Mouse (Mus musculus) CH12.LX (cell line): ENCODE data around the gene Zmpste24. TPM values are rescaled to one million over a fixed set of nuclear protein-coding genes. Genes with fewer than 3 reads are reported as not detected.

Experiments used
- DNase-seq: peaks from one replicate; pipeline ENCODE4 v3.0.0-alpha.2; 2013; ENCODE audit errors: extremely low read depth
- H3K27ac ChIP-seq: 2 replicates; pipeline ENCODE4 v1.5.1; 2012; ENCODE audit warnings: low read depth, mild to moderate bottlenecking, control low read depth, moderate library complexity; ENCODE audit not compliant: insufficient read depth
- H3K27me3 ChIP-seq: replicated peaks from 2 replicates; pipeline ENCODE3; 2012; ENCODE audit warnings: inconsistent platforms
- H3K36me3 ChIP-seq, 2 experiments: replicated peaks in 1 of 2; 2 replicates each; pipeline versions ENCODE3 to v1.6.1; 2012; ENCODE audit warnings: inconsistent platforms in 1 of 2, low read length in 1 of 2, mild to moderate bottlenecking in 1 of 2, mixed read lengths in 1 of 2, moderate library complexity in 1 of 2; ENCODE audit not compliant: control insufficient read depth in 1 of 2, insufficient read depth in 1 of 2
- H3K4me1 ChIP-seq, 2 experiments: 2 replicates each; pipeline ENCODE4 v1.6.1; 2012; ENCODE audit warnings: inconsistent platforms in 1 of 2, moderate library complexity in 1 of 2; ENCODE audit not compliant: insufficient read depth in 2 of 2, control insufficient read depth in 1 of 2
- H3K4me2 ChIP-seq: 2 replicates; pipeline ENCODE4 v1.6.1; 2012; ENCODE audit warnings: low read depth, mild to moderate bottlenecking, control low read depth; ENCODE audit not compliant: poor library complexity, insufficient read depth, severe bottlenecking
- H3K4me3 ChIP-seq, 3 experiments: fragments of 150-350 bp in 1 of 3; sonication (generic) in 1 of 3; replicated peaks in 1 of 3; 2 replicates each; pipeline versions ENCODE3 to v1.5.1; 2011 to 2012; ENCODE audit warnings: low read depth in 2 of 3, low read length in 2 of 3, mild to moderate bottlenecking in 2 of 3, moderate library complexity in 2 of 3, control low read depth in 1 of 3, improper control_type of control experiment in 1 of 3, inconsistent platforms in 1 of 3, mixed read lengths in 1 of 3; ENCODE audit not compliant: poor library complexity in 1 of 3
- H3K79me2 ChIP-seq: replicated peaks from 2 replicates; pipeline ENCODE4 v1.6.1; 2012; ENCODE audit warnings: mild to moderate bottlenecking, moderate library complexity; ENCODE audit not compliant: control insufficient read depth, poor library complexity, insufficient read depth, severe bottlenecking; ENCODE audit errors: extremely low read depth
- H3K9ac ChIP-seq: 2 replicates; pipeline ENCODE4 v1.6.1; 2012; ENCODE audit warnings: low read depth, mild to moderate bottlenecking, control low read depth, moderate library complexity; ENCODE audit not compliant: insufficient read depth
- H3K9me3 ChIP-seq: replicated peaks from 2 replicates; pipeline ENCODE3; 2012; ENCODE audit warnings: low read length, inconsistent platforms, mixed read lengths
- BHLHE40 ChIP-seq: IDR thresholded peaks from 2 replicates; pipeline ENCODE4 v1.6.1; 2011; ENCODE audit warnings: mild to moderate bottlenecking, low read depth, low read length, improper control_type of control experiment
- CTCF ChIP-seq, 2 experiments: IDR thresholded peaks in 1 of 2; conservative IDR thresholded peaks in 1 of 2; 2 replicates each; pipeline ENCODE4 v1.5.1; 2011 to 2012; ENCODE audit warnings: low read depth in 2 of 2, low read length in 2 of 2, improper control_type of control experiment in 1 of 2, inconsistent platforms in 1 of 2, mild to moderate bottlenecking in 1 of 2, moderate library complexity in 1 of 2
- E2F4 ChIP-seq: IDR thresholded peaks from 2 replicates; pipeline ENCODE4 v1.6.1; 2011; ENCODE audit warnings: low read depth, low read length, improper control_type of control experiment; ENCODE audit not compliant: insufficient replicate concordance
- EP300 ChIP-seq: IDR thresholded peaks from 2 replicates; pipeline ENCODE4 v1.6.1; 2011; ENCODE audit warnings: low read length, improper control_type of control experiment
- ETS1 ChIP-seq: conservative IDR thresholded peaks from 2 replicates; pipeline ENCODE4 v1.6.1; 2012; ENCODE audit warnings: low read depth, mild to moderate bottlenecking, inconsistent platforms, low read length, improper control_type of control experiment, moderate library complexity
- IRF4 ChIP-seq: IDR thresholded peaks from 2 replicates; pipeline ENCODE4 v1.6.1; 2014; ENCODE audit warnings: low read depth, mild to moderate bottlenecking, inconsistent platforms, low read length, improper control_type of control experiment
- JUN ChIP-seq: IDR thresholded peaks from 2 replicates; pipeline ENCODE4 v1.6.1; 2011; ENCODE audit warnings: low read depth, mild to moderate bottlenecking, low read length, improper control_type of control experiment, moderate library complexity; ENCODE audit not compliant: insufficient read depth
- MAX ChIP-seq: IDR thresholded peaks from 2 replicates; pipeline ENCODE4 v1.6.1; 2011; ENCODE audit warnings: low read length, improper control_type of control experiment
- MAZ ChIP-seq: IDR thresholded peaks from 2 replicates; pipeline ENCODE4 v1.6.1; 2012; ENCODE audit warnings: low read depth, mild to moderate bottlenecking, inconsistent platforms, low read length, improper control_type of control experiment, moderate library complexity
- NRF1 ChIP-seq: IDR thresholded peaks from 2 replicates; pipeline ENCODE4 v1.6.1; 2014; ENCODE audit warnings: low read depth, mild to moderate bottlenecking, inconsistent platforms, low read length, improper control_type of control experiment, moderate library complexity
- POLR2A ChIP-seq: IDR thresholded peaks from 2 replicates; pipeline ENCODE4 v1.6.1; 2011; ENCODE audit warnings: low read depth, mild to moderate bottlenecking, improper control_type of control experiment, low read length
- RAD21 ChIP-seq: IDR thresholded peaks from 2 replicates; pipeline ENCODE4 v1.6.1; 2011; ENCODE audit warnings: low read depth, mild to moderate bottlenecking, low read length, improper control_type of control experiment, moderate library complexity
- SMC3 ChIP-seq: IDR thresholded peaks from 2 replicates; pipeline ENCODE4 v1.6.1; 2011; ENCODE audit warnings: low read depth, low read length, improper control_type of control experiment
- TBP ChIP-seq: conservative IDR thresholded peaks from 2 replicates; pipeline ENCODE4 v1.6.1; 2011; ENCODE audit warnings: low read depth, low read length, improper control_type of control experiment
- TCF12 ChIP-seq: IDR thresholded peaks from 2 replicates; pipeline ENCODE4 v1.6.1; 2014; ENCODE audit warnings: low read depth, mild to moderate bottlenecking, inconsistent platforms, low read length, improper control_type of control experiment
- ZC3H11A ChIP-seq: IDR thresholded peaks from 2 replicates; pipeline ENCODE4 v1.6.1; 2012; ENCODE audit warnings: low read depth, mild to moderate bottlenecking, inconsistent platforms, low read length, improper control_type of control experiment
- ZKSCAN1 ChIP-seq: IDR thresholded peaks from 2 replicates; pipeline ENCODE4 v1.6.1; 2012; ENCODE audit warnings: low read depth, inconsistent platforms, low read length, improper control_type of control experiment, borderline replicate concordance
- ZNF384 ChIP-seq: IDR thresholded peaks from 2 replicates; pipeline ENCODE4 v1.6.1; 2012; ENCODE audit warnings: low read depth, low read length, improper control_type of control experiment, inconsistent platforms
- dilution Hi-C: fragments of 300-500 bp; cut with MboI; formaldehyde crosslinking; loops from 2 replicates; pipeline ENCODE4 v1.14.3; 2020; ENCODE audit warnings: low sequenced_read_pairs; ENCODE audit not compliant: extremely low pct_unique_long_range_greater_than_20kb, extremely low pct_ligation_motif_present
- in situ Hi-C: fragments of 300-500 bp; cut with MboI; formaldehyde crosslinking; loops from 3 replicates; pipeline ENCODE4 v1.14.3; 2019; ENCODE audit warnings: low sequenced_read_pairs, low pct_ligation_motif_present, low pct_unique_long_range_greater_than_20kb, mixed read lengths
- polyA plus RNA-seq: library from polyadenylated mRNA; unstranded; fragments of >175 nt; gene quantifications from 2 replicates; pipeline ENCODE4 v1.2.1, GENCODE M21; 2012; ENCODE audit warnings: low read depth; ENCODE audit not compliant: insufficient read length
- total RNA-seq, 2 experiments: library from RNA; depleted of rRNA; stranded (reverse); fragments of 300-350 nt in 1 of 2; fragments of >200 nt in 1 of 2; gene quantifications; 2 replicates each; pipeline ENCODE4 v1.2.3; 2012 to 2014

Gene Zmpste24
- total and polyA plus RNA-seq, 3 experiments = 22.3 to 59.1 (median 55.7) TPM

DNA sequence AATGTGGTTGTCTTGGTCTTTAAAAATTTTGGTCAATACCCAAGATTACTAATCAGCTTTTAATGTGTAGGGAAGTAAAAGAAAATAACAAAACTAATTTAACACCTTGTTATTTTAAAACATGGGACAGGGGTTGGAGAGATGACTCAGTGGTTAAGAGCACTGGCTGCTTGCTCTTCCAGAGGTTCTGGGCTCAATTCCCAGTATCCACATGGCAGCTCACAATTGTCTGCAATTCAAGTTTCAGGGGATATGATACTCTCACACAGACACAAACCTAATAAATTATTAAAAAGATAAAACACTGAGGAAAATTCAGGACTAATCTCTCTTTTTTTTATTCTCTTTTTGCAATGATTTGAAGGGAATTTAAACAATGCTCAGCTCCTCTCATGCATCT lies 13.5 kb downstream of the Zmpste24 start:
- dilution Hi-C loops = no loop called here
- DNase-seq = no peak
- H3K4me2 ChIP-seq = no peak overlapping the region
- H3K27me3 ChIP-seq = no peaks in the 10 kb centered on the region
- TF ChIP-seq BHLHE40 (no peak), ZC3H11A (no peak), IRF4 (no peak), TCF12 (no peak), ZNF384 (no peak), ETS1 (no peak), NRF1 (no peak)
- H3K27ac ChIP-seq = no peak overlapping the region
- H3K79me2 ChIP-seq = no peaks in the 10 kb centered on the region
- H3K9ac ChIP-seq = no peak overlapping the region
- peaks cover 54 to 89% of the 10 kb centered on the region in 2 experiments for H3K36me3 ChIP-seq
- H3K4me3 ChIP-seq = no peak overlapping the region
- no peaks in the 10 kb centered on the region for H3K9me3 ChIP-seq
- in situ Hi-C loops = no loop called here
- H3K4me1 ChIP-seq = no peaks in the 10 kb centered on the region

DNA sequence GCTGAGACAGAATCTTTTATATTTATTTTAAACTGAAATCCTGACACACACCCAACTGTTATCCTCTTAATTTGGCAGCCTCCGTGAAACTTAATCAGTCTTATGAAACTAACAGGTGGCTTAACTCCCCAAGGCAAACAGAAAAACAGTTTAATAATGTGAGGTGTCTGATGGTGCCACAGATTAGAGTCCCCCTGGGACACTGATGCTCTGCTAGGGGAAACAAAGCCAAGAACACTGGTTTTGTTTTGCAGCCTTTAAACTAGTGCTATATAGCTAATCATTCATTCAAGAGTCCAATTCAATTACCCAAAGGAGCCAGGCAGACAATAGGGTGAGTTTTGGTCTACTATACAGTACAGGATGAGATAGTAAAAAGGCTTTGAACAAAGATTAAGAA lies 17.6 kb downstream of the Zmpste24 start:
- H3K27me3 ChIP-seq = no peaks in the 10 kb centered on the region
- H3K4me2 ChIP-seq = no peak overlapping the region
- no peaks in the 10 kb centered on the region for H3K79me2 ChIP-seq
- DNase-seq = no peak
- no peak overlapping the region for H3K4me3 ChIP-seq
- peaks cover 46 to 91% of the 10 kb centered on the region in 2 experiments for H3K36me3 ChIP-seq
- H3K9me3 ChIP-seq = no peaks in the 10 kb centered on the region
- no peak overlapping the region for H3K9ac ChIP-seq
- no peaks in the 10 kb centered on the region for H3K4me1 ChIP-seq
- no peak overlapping the region for H3K27ac ChIP-seq
- in situ Hi-C loops = no loop called here
- no peak for TF ChIP-seq EP300
- no peak for TF ChIP-seq RAD21
- no peak for TF ChIP-seq POLR2A
- no peak for TF ChIP-seq ZKSCAN1
- TF ChIP-seq MAX = no peak
- TF ChIP-seq CTCF (conservative IDR thresholded peaks at IDR 0.05 in 1 of 2, IDR thresholded peaks at IDR 0.05 in 1 of 2; ENCODE audit: low read depth in 2 of 2, low read length in 2 of 2) = no peak
- TF ChIP-seq NRF1 = no peak
- no peak for TF ChIP-seq E2F4
- no peak for TF ChIP-seq TBP
- no peak for TF ChIP-seq SMC3
- no peak for TF ChIP-seq JUN
- TF ChIP-seq MAZ = no peak
- dilution Hi-C loops = no loop called here
